In the genomic region with DNA sequence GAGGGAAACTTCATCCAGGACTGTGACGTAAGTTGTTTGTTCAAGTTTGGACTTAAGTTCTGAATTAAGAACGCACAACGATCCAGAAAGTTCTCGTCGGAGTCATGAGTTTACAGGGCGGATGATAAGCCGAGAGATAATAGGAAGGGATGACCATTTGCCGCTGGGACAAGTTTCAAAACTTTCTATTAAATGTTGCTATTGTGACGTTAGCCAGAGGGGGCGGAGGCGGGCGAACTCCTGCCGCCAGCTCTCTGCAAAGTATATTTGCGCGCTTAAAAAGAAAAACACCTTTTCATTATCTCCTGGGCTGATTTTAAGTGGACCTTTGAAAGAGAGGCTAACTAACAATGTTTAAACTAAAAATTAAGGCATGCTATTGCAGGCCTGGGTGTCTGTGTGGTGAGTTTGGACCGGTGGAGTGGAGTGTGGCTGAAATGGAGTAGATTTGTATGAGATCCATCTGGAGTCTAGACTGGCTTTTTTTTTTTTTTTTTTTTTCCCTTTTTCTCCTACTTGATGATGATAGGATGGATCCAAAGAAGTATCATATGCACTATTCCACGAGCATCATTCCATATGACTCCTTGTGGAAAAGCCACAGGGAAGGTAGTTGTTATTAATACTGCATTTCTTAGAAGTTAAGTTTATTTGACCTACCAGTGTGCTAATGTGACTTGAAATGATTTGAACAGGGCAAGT, we compare ENCODE assay signal across 8 mouse cellular contexts. TPM values are rescaled to one million over a fixed set of nuclear protein-coding genes. Genes with fewer than 3 reads are reported as not detected.
DNase-seq lines count a peak whose midpoint lies in the region; ATAC-seq lines count a peak whose summit lies in the region.

No protein-coding gene starts in this region.

- peak overlapping the region; percentile 89 for H3K4me3 ChIP-seq in forebrain, embryonic 10.5 days

- WGBS in forebrain, embryonic 10.5 days, result 6% methylated on average over 17 of the region's 17 CpGs

- intact Hi-C loops in gastrocnemius, postnatal 36 days (cut with DNase I), result no loop called here

- H3K27me3 ChIP-seq in forebrain, embryonic 10.5 days (ENCODE audit: poor library complexity, severe bottlenecking), result no peaks in the 10 kb centered on the region

- DNase-seq in gastrocnemius, adult 18-20 months (ENCODE audit: low spot score), result peak; percentile 17
- no peak for DNase-seq in gastrocnemius, postnatal 36 days
- DNase-seq in adrenal gland, adult 8-10 months, result peak; percentile 13
- peak; percentile 39 for DNase-seq in forebrain, embryonic 10.5 days (ENCODE audit: extremely low spot score, low spot score)
- DNase-seq in layer of hippocampus, postnatal 36 days, result peak; percentile 3
- DNase-seq in spleen, postnatal 36 days (ENCODE audit: low spot score in 2 of 2), result peak; percentile 43 to 57

- H3K9me3 ChIP-seq in forebrain, embryonic 10.5 days, result no peaks in the 10 kb centered on the region

- ATAC-seq in hematopoietic stem cell, adult 5-6 weeks (replicated peaks in 1 of 2; ENCODE audit: insufficient read depth in 1 of 2, low FRiP score in 2 of 2, low TSS enrichment in 1 of 2, low read depth in 1 of 2, poor library complexity in 2 of 2, severe bottlenecking in 2 of 2), result peak; percentile 68 to 83
- peak; percentile 85 for ATAC-seq in megakaryocyte-erythroid progenitor cell, adult 5-6 weeks (replicated peaks; ENCODE audit: low FRiP score, low TSS enrichment, poor library complexity, severe bottlenecking)

- peaks cover 11% of the 10 kb centered on the region for H3K4me1 ChIP-seq in forebrain, embryonic 10.5 days

- H3K27ac ChIP-seq in forebrain, embryonic 10.5 days, result peak overlapping the region; percentile 91

- H3K36me3 ChIP-seq in forebrain, embryonic 10.5 days (replicated peaks), result no peaks in the 10 kb centered on the region

RNA-seq across cellular contexts. Expression of a gene that starts 0.9 kb away (rescaled TPM):
- 1 to 10 TPM in 1 of 2 experiments, under 1 TPM in 1; 1.00 to 1.1 TPM for total RNA-seq in gastrocnemius, adult 18-20 months (2021)
- total RNA-seq in gastrocnemius, postnatal 36 days (2021), result 1 to 10 TPM; 1.3 to 1.4 TPM
- total RNA-seq in adrenal gland, adult 8-10 months (2022), result 10 to 100 TPM in 1 of 4 experiments, 1 to 10 TPM in 3; 7.2 to 12.3 (median 8.7) TPM
- polyA plus RNA-seq in forebrain, embryonic 10.5 days (2016; fragmentation: Nextera tagmentation; extraction: Ambion mirVana), result 14.2 and 14.8 TPM in 2 replicates
- 20.8 and 29.4 TPM in 2 replicates for total RNA-seq in hematopoietic stem cell, adult 5-6 weeks (2017)
- total RNA-seq in layer of hippocampus, postnatal 36 days (2021), result 1 to 10 TPM; 2.1 to 2.8 TPM
- 19.1 and 37.3 TPM in 2 replicates for total RNA-seq in megakaryocyte-erythroid progenitor cell, adult 5-6 weeks (2014; fragmentation: Nextera tagmentation)
- 32.0 and 32.1 TPM in 2 replicates for total RNA-seq in megakaryocyte-erythroid progenitor cell, adult 5-6 weeks (2017)

RNA-seq across cellular contexts. Expression of a gene that starts 32.9 kb away (rescaled TPM):
- 1 to 10 TPM; 4.2 to 4.4 TPM for total RNA-seq in gastrocnemius, adult 18-20 months (2021)
- total RNA-seq in gastrocnemius, postnatal 36 days (2021), result 1 to 10 TPM; 3.6 to 5.0 TPM
- total RNA-seq in adrenal gland, adult 8-10 months (2022), result 10 to 100 TPM; 12.1 to 17.7 (median 14.3) TPM
- 21.5 and 22.1 TPM in 2 replicates for polyA plus RNA-seq in forebrain, embryonic 10.5 days (2016; fragmentation: Nextera tagmentation; extraction: Ambion mirVana)
- total RNA-seq in hematopoietic stem cell, adult 5-6 weeks (2017), result 18.6 and 19.7 TPM in 2 replicates
- total RNA-seq in layer of hippocampus, postnatal 36 days (2021), result 10 to 100 TPM; 10.5 to 11.7 TPM
- total RNA-seq in megakaryocyte-erythroid progenitor cell, adult 5-6 weeks (2014; fragmentation: Nextera tagmentation), result 24.3 and 28.1 TPM in 2 replicates
- 17.6 and 21.2 TPM in 2 replicates for total RNA-seq in megakaryocyte-erythroid progenitor cell, adult 5-6 weeks (2017)

Comparison
In these comparisons a context has a peak if more than half of its experiments do, and no peak if none do; other contexts are left out.
1. DNase-seq: peak in gastrocnemius, adult 18-20 months (single experiment), adrenal gland, adult 8-10 months (single experiment), forebrain, embryonic 10.5 days (single experiment), layer of hippocampus, postnatal 36 days (2 of 2) and spleen, postnatal 36 days (2 of 2); none in gastrocnemius, postnatal 36 days (0 of 2).